Mouse (Mus musculus) liver, embryonic 16.5 days (tissue): ENCODE measurements around the gene Nrp2. TPM values are rescaled to one million over a fixed set of nuclear protein-coding genes. Genes with fewer than 3 reads are reported as not detected.
A peak's percentile ranks its signal among the peaks of the same experiment; 100 is the strongest.

Experiments used
- ATAC-seq: fragments of 200-750 bp; cut with Nextera tagmentation; 2 replicates; pipeline ENCODE4 v1.8.0; 2017; ENCODE audit warnings: low read depth, mild to moderate bottlenecking, moderate number of reproducible peaks, moderate library complexity
- H3K27ac ChIP-seq: fragments of 300-500 bp; sonication (generic); 2 replicates; pipeline ENCODE4 v1.5.1; 2014; ENCODE audit warnings: mild to moderate bottlenecking, low read length
- H3K27me3 ChIP-seq: fragments of 300-500 bp; sonication (generic); 2 replicates; pipeline ENCODE4 v1.6.1; 2014; ENCODE audit warnings: low read depth, low read length, mixed read lengths; ENCODE audit not compliant: control insufficient read depth, insufficient read depth
- H3K36me3 ChIP-seq: fragments of 300-500 bp; sonication (generic); 2 replicates; pipeline ENCODE4 v1.6.1; 2014; ENCODE audit warnings: mild to moderate bottlenecking; ENCODE audit not compliant: control insufficient read depth, insufficient read depth
- H3K4me1 ChIP-seq: fragments of 300-500 bp; sonication (generic); 2 replicates; pipeline ENCODE4 v1.6.1; 2014; ENCODE audit warnings: low read depth, low read length, mixed read lengths; ENCODE audit not compliant: control insufficient read depth
- H3K4me2 ChIP-seq: fragments of 300-500 bp; sonication (generic); 2 replicates; pipeline ENCODE4 v1.6.1; 2014; ENCODE audit warnings: low read depth, low read length, mixed read lengths
- H3K4me3 ChIP-seq: fragments of 300-500 bp; sonication (generic); 2 replicates; pipeline ENCODE4 v1.5.1; 2014; ENCODE audit warnings: low read depth, mild to moderate bottlenecking, low read length
- H3K9ac ChIP-seq: fragments of 300-500 bp; sonication (generic); 2 replicates; pipeline ENCODE4 v1.6.1; 2014; ENCODE audit warnings: low read depth, low read length
- H3K9me3 ChIP-seq: fragments of 300-500 bp; sonication (generic); replicated peaks from 2 replicates; pipeline ENCODE4 v1.6.1; 2016; ENCODE audit warnings: low read length; ENCODE audit not compliant: control insufficient read depth
- whole genome bisulfite sequencing: fragments of 180-500 bp; shearing (Covaris S2); extraction: QIAGEN DNeasy Blood & Tissue Kit; methylation state at CpG from one replicate; pipeline ENCODE4 v1.1.7; 2014; ENCODE audit not compliant: insufficient replicate concordance; 5-methylcytosine and 5-hydroxymethylcytosine counted together
- polyA plus RNA-seq: library from polyadenylated mRNA; unstranded; fragments of >200 nt; fragmentation: Nextera tagmentation; extraction: Ambion mirVana; gene quantifications from 2 replicates; pipeline ENCODE4 v1.2.1, GENCODE M21; 2015

Gene Nrp2
- polyA plus RNA-seq, 1 experiment from 2014 or later = 0.91 TPM

DNA sequence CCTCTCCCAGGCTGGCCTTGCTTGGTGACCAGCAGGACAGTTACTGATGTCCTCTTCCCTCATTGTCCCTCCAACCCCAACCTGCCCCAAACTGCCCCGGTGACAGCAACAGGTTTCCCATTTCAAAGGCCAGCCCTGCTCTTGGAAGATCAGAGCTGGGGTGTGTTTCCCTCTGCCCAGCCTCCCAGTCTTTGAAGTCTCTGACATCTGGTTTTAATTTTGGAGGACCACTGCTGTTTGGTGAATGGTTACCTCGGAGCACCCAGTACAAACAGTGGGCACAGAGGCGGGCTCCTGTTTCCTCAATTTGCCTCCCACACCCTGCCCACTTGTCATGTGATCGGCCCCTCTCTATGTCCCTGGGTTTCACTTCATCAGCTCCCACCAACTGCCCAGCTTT is 63.7 kb downstream of the Nrp2 start:
- no peak overlapping the region for H3K27ac ChIP-seq
- H3K36me3 ChIP-seq = no peaks in the 10 kb centered on the region
- H3K9ac ChIP-seq = no peak overlapping the region
- H3K27me3 ChIP-seq = no peaks in the 10 kb centered on the region
- no peak overlapping the region for H3K4me2 ChIP-seq
- 26% methylated on average over 4 of the region's 4 CpGs for WGBS
- no peaks in the 10 kb centered on the region; the same call in 1 of the 2 replicates for H3K4me1 ChIP-seq
- no peak overlapping the region for H3K4me3 ChIP-seq
- H3K9me3 ChIP-seq = no peaks in the 10 kb centered on the region
- no peak for ATAC-seq

DNA sequence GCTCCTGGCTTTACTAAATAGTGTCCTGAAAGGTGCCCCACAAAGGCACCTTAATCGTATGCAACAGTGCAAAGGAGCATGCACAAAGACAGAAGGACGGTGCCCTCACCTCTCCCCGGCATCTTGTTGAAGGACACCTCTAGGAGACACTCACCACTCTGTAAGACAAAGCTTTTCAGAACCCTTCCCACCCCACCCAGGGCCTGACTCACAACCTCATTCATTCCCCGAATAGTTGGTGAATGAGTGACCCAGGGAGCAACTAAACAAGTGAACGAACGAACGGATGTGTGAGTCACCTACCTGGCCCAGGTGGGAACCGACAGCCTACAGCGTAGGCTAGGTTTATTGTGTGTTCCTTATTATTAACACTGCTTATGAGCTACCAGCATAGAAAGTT is 64.5 kb downstream of the Nrp2 start:
- H3K36me3 ChIP-seq = no peaks in the 10 kb centered on the region
- H3K4me2 ChIP-seq = no peak overlapping the region
- H3K4me3 ChIP-seq = no peak overlapping the region
- H3K27ac ChIP-seq = no peak overlapping the region
- no peak overlapping the region for H3K9ac ChIP-seq
- H3K27me3 ChIP-seq = no peaks in the 10 kb centered on the region
- peaks cover 4% of the 10 kb centered on the region for H3K4me1 ChIP-seq
- ATAC-seq = no peak
- H3K9me3 ChIP-seq = no peaks in the 10 kb centered on the region
- 72% methylated on average over 9 of the region's 9 CpGs for WGBS

DNA sequence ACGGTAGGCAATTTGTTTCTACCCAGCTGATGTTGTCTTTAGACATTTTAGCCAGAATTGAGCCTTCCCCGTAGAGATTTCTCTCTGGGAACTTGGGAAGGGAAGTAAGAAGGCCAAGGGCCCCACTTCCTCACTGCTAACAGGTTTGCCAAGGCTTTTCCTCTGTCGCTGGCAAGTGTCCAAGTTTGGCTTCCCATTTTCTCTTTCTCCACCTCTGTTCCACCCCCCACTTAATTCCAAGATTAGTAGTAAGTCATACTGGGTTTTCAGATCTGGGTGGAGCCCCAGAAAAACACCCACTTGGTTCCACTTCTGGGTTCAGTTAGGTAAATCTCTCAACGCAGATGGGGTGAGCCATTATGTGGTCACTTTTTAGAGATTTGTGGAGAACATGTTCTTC is 67.5 kb downstream of the Nrp2 start:
- WGBS = 43% methylated on average over 4 of the region's 4 CpGs

DNA sequence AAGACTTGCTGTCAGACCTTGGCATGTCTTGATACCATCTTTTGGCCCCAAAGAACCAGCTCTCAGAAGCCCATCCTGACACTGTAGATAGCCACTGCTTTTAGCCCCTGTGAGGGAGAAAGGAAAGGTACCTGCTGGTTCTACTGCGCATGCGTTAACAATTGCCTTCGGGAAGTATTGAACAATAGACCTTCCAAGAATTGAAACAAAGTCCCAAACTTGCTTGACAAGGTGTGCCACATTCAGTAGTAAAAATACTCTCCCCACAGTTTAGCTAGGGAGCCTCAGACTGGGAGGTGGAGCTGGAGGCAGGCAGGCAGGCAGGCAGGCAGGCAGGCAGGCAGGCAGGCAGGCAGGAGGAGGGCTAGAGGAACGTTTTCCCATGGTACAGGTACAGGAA is 69.3 kb downstream of the Nrp2 start:
- H3K27ac ChIP-seq = no peak overlapping the region
- no peaks in the 10 kb centered on the region for H3K9me3 ChIP-seq

More for the DNA sequence above, 67.5 kb downstream of the Nrp2 start:
- Histone ChIP-seq H3K9ac (no peak overlapping the region), H3K36me3 (no peaks in the 10 kb centered on the region), H3K4me3 (no peak overlapping the region), H3K4me2 (no peak overlapping the region), H3K4me1 (peaks cover 13% of the 10 kb centered on the region), H3K9me3 (no peaks in the 10 kb centered on the region), H3K27me3 (no peaks in the 10 kb centered on the region), H3K27ac (no peak overlapping the region)
- no peak for ATAC-seq

DNA sequence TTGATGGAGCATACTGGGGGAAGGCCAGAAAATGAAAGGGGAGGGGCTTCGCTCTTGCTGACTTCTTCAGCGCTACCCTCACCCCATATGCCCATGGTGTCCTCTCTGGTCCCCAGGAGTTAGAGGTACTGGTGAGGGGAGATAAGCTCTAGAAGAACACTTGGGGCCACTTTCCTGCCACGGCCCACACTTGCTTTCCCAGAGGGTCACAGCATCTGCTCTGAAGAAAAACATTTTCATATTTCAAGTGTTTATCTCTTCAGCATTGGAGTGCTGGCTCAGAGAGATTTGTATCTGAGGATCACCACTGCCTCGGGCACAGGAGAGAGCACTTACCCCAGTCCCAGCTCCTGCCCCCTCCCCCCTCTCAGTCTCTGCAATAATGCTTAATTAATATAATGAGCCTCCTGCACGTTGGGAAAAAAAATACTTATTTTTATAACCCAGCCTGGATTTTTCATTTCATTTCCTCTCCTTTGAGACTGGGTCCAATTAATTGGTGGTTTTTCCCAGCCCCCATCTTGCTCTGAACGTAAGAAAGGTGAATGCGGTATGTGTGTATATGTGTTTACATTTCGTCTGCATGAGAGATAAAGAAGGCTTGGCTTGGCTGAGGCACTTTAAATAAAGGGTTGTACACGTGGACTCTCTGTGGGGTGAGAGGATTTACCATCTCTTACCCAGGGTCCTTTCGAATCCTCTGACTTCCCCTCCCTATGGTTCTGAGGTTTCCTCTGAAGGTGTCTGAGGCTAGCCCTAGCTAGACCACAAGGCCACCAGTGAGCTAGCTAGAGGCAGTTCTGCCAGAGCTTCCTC is 70.2 kb downstream of the Nrp2 start:
- Histone ChIP-seq H3K36me3 (no peaks in the 10 kb centered on the region), H3K4me3 (no peak overlapping the region), H3K27me3 (no peaks in the 10 kb centered on the region), H3K9ac (no peak overlapping the region), H3K9me3 (no peaks in the 10 kb centered on the region), H3K4me2 (no peak overlapping the region), H3K27ac (peak overlapping the region; percentile 44; the same call in 1 of the 2 replicates), H3K4me1 (peaks cover 16% of the 10 kb centered on the region)
- ATAC-seq = peak; percentile 86
- WGBS = 25% methylated on average over 10 of the region's 10 CpGs

More for the DNA sequence above, 69.3 kb downstream of the Nrp2 start:
- no peak overlapping the region for H3K4me3 ChIP-seq
- no peak overlapping the region for H3K4me2 ChIP-seq
- 69% methylated on average over 4 of the region's 4 CpGs for WGBS
- H3K27me3 ChIP-seq = no peaks in the 10 kb centered on the region
- ATAC-seq = no peak
- H3K36me3 ChIP-seq = no peaks in the 10 kb centered on the region
- no peak overlapping the region for H3K9ac ChIP-seq
- peaks cover 13% of the 10 kb centered on the region for H3K4me1 ChIP-seq

DNA sequence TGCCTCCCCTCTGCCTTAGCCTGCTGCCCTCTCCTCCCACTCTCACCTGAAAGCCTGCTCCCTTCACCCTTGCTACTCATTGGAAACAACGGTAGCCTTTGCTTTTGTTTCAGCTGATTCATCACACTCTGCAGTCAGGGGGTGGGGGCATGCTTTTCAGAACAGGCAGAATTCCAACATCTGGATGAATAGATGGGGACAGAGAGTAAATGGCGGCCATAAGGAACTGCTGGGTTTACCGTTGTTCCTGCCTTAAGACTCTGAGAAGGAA is 70.8 kb downstream of the Nrp2 start:
- Histone ChIP-seq H3K9ac (no peak overlapping the region), H3K27ac (0 out of 2 replicates have a peak overlapping the region, but pooled peaks have one; percentile 20), H3K4me2 (no peak overlapping the region), H3K27me3 (no peaks in the 10 kb centered on the region), H3K4me1 (peaks cover 16% of the 10 kb centered on the region), H3K4me3 (no peak overlapping the region), H3K36me3 (no peaks in the 10 kb centered on the region), H3K9me3 (no peaks in the 10 kb centered on the region)
- no peak for ATAC-seq
- WGBS = 72% methylated on average over 3 of the region's 3 CpGs

DNA sequence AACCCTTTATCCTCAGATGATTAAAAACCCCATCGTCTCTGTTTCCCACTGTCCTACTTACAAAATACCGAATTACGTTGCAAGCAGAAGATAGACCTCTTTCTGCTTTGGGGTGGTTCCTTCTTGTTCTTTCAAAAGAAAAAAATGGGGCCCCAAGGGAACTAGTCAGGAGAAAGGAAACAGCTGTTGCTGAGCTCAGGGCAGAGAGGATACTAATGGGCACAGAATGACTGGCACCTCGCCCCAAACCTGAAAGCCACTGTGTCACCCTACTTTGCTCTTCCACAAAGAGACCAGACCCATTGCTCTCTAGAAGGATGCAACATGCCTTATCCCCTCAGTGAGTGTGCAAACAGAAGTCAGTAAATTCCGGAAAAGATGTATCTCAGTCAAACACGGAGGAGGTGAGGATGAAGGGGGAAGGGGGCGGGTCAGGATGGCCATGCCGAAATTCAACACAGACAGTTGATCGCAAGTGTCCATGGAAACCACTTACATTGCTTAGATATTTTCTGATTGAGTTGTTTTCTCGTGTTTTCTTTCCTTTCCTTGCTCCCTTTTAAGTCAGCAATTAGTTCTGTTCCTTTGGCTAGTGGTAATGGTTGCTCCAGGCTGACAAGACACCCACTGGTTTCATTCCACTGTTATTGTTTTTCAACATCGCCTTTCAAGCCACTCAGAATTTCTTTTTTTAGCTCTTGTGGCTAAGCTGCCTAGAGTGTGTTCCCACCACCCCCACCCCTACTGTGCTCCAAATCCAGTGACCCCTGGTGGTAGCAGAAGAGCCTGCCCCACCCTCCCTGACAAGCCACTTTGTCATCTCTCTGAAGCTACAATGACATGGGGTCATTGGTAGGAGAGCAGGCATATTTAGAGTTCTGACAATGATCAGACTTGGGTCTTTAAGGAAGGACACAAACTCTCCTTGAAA is 71.5 kb downstream of the Nrp2 start:
- no peak overlapping the region for H3K9ac ChIP-seq
- H3K9me3 ChIP-seq = no peaks in the 10 kb centered on the region
- H3K4me2 ChIP-seq = no peak overlapping the region
- H3K4me1 ChIP-seq = peaks cover 16% of the 10 kb centered on the region
- no peaks in the 10 kb centered on the region for H3K27me3 ChIP-seq
- WGBS = 63% methylated on average over 11 of the region's 11 CpGs
- no peak overlapping the region for H3K4me3 ChIP-seq
- H3K36me3 ChIP-seq = no peaks in the 10 kb centered on the region
- ATAC-seq = no peak
- H3K27ac ChIP-seq = no peak overlapping the region

DNA sequence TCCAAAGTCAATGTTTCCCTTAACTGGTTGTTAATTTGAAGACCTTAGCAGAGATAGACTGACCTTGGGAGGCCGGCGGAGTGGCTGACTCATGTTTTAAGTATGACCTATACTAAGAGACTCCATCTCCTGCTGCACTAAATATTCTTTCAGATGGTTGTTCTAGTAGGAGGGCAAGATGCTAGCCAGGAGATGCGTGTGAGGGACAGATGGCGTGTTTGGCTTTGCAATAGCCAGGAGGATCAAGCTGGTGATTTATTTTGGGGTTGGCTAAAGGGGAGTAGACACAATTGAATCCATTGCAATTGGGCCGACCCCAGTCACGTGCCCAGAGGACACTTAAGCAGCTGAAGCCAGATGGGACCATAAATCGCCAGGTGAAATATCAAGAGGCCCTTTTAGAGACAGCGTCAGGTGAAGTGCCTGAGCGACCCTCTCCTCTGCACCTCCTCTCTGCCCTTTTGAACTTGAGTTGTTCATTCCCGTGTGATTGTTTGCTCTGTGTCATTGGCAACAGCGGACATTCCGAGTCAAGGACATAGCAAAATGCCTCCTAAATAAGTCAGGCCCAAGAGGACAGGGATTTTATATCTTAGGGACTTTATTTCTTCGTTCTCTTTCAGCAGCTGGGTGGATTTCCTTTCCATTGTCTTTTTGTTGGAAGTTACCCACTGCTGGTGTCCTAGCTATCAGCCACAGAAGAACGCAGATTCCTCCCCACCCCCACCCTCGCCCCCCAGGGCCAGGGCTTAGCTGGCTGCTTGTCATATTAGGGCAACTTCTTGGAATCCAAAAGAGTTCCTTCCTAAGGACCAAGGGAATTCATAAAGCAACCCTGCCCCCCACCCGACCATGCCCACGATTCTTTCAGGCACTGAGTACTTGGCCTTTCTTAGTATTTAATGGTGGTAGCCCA is 74.5 kb downstream of the Nrp2 start:
- H3K4me2 ChIP-seq = no peak overlapping the region
- WGBS = 54% methylated on average over 17 of the region's 17 CpGs

More for the DNA sequence above, 74.5 kb downstream of the Nrp2 start:
- no peaks in the 10 kb centered on the region for H3K36me3 ChIP-seq
- H3K4me3 ChIP-seq = no peak overlapping the region
- H3K4me1 ChIP-seq = peaks cover 12% of the 10 kb centered on the region
- no peak for ATAC-seq
- H3K9me3 ChIP-seq = no peaks in the 10 kb centered on the region
- no peak overlapping the region for H3K9ac ChIP-seq
- no peak overlapping the region for H3K27ac ChIP-seq
- H3K27me3 ChIP-seq = no peaks in the 10 kb centered on the region
